Mouse (Mus musculus): Measurements from ENCODE around the gene Wbp1.

The Wbp1 gene

GRCm38 (mm10) chr6:83084477-83084876, 36.9 kb downstream of the Wbp1 start:
- DNase-seq (ENCODE audit: low spot score in 2 of 2) = no peak

- DNase-seq (ENCODE audit: low spot score in 2 of 2) = no peak
Observed at GRCm38 (mm10) chr6:83083497-83083896, 37.9 kb downstream of the Wbp1 start.

DNA sequence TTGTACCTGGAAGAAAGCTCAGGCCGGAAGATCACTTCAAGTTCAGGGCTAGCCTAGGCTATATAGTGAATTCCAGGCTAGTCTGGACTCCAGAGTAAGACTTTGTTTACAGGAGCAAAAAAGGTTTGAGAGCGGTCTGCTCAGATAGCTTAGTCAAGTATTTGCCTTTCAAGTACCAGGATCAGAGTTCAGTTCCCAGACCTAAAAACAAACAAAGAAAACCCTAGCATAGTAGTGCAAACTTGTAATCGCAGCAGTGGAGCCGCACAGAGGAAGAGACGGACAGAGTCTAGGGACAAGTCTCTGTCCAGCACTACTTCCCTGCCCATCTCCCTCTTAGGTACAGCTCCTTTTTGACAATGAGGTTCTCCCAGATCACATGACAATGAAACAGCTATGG, 41.1 kb downstream of the Wbp1 start:
- DNase-seq (ENCODE audit: low spot score in 2 of 2) = no peak

- peak; percentile 99 for DNase-seq (ENCODE audit: low spot score in 2 of 2)
Observed at GRCm38 (mm10) chr6:83078324-83078858, 43.0 kb downstream of the Wbp1 start.

DNA sequence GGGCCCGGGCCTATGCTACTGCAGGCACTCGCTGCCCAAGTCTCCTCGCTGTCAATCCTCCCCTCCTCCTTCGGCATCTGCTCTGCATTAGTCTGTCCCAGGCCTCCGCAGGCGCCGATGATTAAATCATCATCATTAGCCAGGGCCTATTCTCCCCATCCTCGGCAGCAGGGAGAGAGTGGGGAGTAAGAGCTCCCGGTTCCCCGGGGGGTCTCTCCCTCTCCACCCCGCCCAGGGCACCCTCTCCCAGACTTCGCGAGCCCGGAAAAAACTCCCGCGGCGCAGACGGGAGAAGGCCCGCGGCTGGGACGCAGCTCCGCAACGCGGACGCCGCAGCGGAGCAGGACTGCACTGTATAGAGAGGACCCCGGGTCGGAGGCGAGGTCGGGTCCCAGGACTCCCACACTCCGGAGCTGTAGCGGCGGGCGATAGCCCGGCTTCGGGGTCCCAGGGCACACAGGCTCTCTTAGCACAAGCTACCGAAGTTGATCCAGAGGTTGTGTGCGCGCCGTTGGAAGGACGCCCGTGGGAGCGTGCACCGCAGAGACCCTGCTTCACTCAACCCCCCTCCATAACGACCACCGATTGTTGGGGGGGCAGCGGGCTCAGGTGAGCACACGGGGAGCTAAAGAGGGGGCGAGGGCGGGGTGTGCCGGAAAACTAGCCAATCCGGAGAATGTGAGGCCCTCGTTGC, 43.6 kb downstream of the Wbp1 start, which contains the start of gene Pcgf1:
Gene Pcgf1 (plus strand): TSS at position 240 of the 694 bp plus-strand sequence.
- no peak for DNase-seq (ENCODE audit: low spot score in 2 of 2)

GRCm38 (mm10) chr6:83074979-83075378, 46.4 kb downstream of the Wbp1 start:
- no peak for DNase-seq (ENCODE audit: low spot score in 2 of 2)

- DNase-seq (ENCODE audit: low spot score in 2 of 2) = no peak
Observed at GRCm38 (mm10) chr6:83071220-83071619, 50.1 kb downstream of the Wbp1 start.

DNA sequence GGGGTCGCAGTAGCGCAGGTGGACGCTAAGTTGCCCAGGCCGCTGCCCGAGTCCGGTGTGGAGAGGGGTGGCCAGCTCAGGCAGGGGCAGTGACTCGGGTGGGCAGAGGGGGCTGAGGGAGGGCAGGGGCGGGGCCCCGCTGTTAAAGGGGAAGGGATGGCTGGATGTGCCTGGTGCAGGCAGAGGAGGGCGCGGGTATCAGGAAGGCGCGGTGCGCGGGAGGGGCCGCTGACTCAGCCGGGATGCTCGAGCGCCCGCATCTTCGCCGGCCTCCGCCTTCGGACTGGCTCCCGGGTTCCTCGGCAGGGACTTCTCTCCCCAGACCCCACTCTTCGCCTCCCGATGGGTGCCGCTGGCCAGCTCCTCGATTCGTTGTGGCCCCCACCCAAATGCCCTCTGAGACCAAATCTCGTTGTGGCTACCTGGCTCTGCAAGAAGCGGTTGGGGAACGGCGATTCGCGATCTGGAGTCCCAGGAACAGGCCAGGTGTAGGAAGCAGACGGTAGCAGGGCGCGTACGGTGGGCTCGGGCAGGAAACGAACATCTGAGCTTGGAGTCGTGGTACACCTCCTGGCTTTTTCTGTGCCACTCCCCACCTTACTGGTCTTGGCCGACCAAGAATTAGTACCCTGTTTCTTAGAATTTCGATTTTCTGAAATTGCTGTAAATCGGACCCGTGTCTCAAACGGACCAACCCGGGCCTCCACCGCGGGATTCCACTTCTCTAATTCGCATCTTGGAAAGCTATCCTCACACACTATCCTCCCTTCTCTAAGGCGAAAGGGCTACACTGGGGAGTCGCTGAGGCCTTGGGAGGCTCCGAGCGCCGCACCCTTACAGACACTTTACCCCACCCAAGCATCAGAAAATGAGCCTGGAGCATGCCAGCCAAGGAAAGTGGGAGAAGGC, 50.8 kb downstream of the Wbp1 start:
- DNase-seq (ENCODE audit: low spot score in 2 of 2) = no peak

- no peak for DNase-seq (ENCODE audit: low spot score in 2 of 2)
Observed at GRCm38 (mm10) chr6:83070247-83070310, 51.3 kb downstream of the Wbp1 start, which contains the start of gene Tlx2. Gene Tlx2, minus strand, starts transcription at chr6:83070293.

GRCm38 (mm10) chr6:83069488-83070246, 51.7 kb downstream of the Wbp1 start:
- no peak for DNase-seq (ENCODE audit: low spot score in 2 of 2)

Measured in cerebellum, postnatal 4 days (tissue).